Mouse (Mus musculus) erythroblast, embryonic 14.5 days (primary cell): Measurements from ENCODE around the gene Ccdc61.

Experiments
- GATA1 ChIP-seq: IDR thresholded peaks from 2 replicates; pipeline ENCODE4 v1.6.1; 2012; ENCODE audit warnings: low read length, inconsistent platforms, mixed read lengths
- TAL1 ChIP-seq: IDR thresholded peaks from 3 replicates; pipeline ENCODE4 v1.6.1; 2012; ENCODE audit warnings: low read length, inconsistent platforms, mixed read lengths

GRCm38 (mm10) chr7:18891872-18892599, 18.2 kb downstream of the Ccdc61 start:
- no peak for TF ChIP-seq GATA1
- no peak for TF ChIP-seq TAL1
